Mouse (Mus musculus) T-helper 17 cell (primary cell): ENCODE data around the gene Pygb.

Experiments
- in situ Hi-C, 2 experiments: fragments of 300-600 bp; cut with MboI, MseI; formaldehyde crosslinking; loops; 1 replicate in 1 of 2; 2 replicates in 1 of 2; pipeline ENCODE4 v1.15.1; 2025; ENCODE audit warnings: high pct_unique_total_duplicates in 2 of 2

Pygb gene

GRCm38 (mm10) chr2:150788768-150789550, 2.4 kb downstream of the Pygb start:
- in situ Hi-C loops, result loop anchor here in 1 of 2 experiments (5.0 to 10.0 kb wide), 2 partner anchors 37 to 654 kb away; partner anchors contain the start of gene Zfp120

- in situ Hi-C loops, result no loop called here
Observed at GRCm38 (mm10) chr2:150793320-150793719, 6.8 kb downstream of the Pygb start.

GRCm38 (mm10) chr2:150798084-150798483, 11.5 kb downstream of the Pygb start:
- in situ Hi-C loops, result no loop called here

GRCm38 (mm10) chr2:150800616-150801015, 14.1 kb downstream of the Pygb start:
- in situ Hi-C loops, result no loop called here

- in situ Hi-C loops, result no loop called here
Observed at GRCm38 (mm10) chr2:150803035-150803434, 16.5 kb downstream of the Pygb start.

- in situ Hi-C loops, result no loop called here
Observed at GRCm38 (mm10) chr2:150808381-150808780, 21.8 kb downstream of the Pygb start.

GRCm38 (mm10) chr2:150808812-150809211, 22.3 kb downstream of the Pygb start:
- in situ Hi-C loops, result no loop called here

- in situ Hi-C loops, result no loop called here
Observed at GRCm38 (mm10) chr2:150810603-150811002, 24.1 kb downstream of the Pygb start.

GRCm38 (mm10) chr2:150812816-150813215, 26.3 kb downstream of the Pygb start:
- in situ Hi-C loops, result no loop called here

- in situ Hi-C loops, result no loop called here
Observed at GRCm38 (mm10) chr2:150816676-150817402, 30.3 kb downstream of the Pygb start.

- in situ Hi-C loops, result no loop called here
Observed at GRCm38 (mm10) chr2:150818742-150819141, 32.2 kb downstream of the Pygb start.

GRCm38 (mm10) chr2:150820720-150821119, 34.2 kb downstream of the Pygb start:
- in situ Hi-C loops, result loop anchor here in 1 of 2 experiments (5.0 kb wide), 1 partner anchor 1182 kb away; no protein-coding TSS in a partner anchor

GRCm38 (mm10) chr2:150822987-150823386, 36.5 kb downstream of the Pygb start:
- in situ Hi-C loops, result loop anchor here in 1 of 2 experiments (5.0 kb wide), 1 partner anchor 1179 kb away; no protein-coding TSS in a partner anchor

GRCm38 (mm10) chr2:150826426-150826825, 39.9 kb downstream of the Pygb start:
- in situ Hi-C loops, result no loop called here

- in situ Hi-C loops, result no loop called here
Observed at GRCm38 (mm10) chr2:150828164-150828563, 41.6 kb downstream of the Pygb start.

GRCm38 (mm10) chr2:150828654-150829053, 42.1 kb downstream of the Pygb start:
- in situ Hi-C loops, result no loop called here

- in situ Hi-C loops, result no loop called here
Observed at GRCm38 (mm10) chr2:150830011-150830410, 43.5 kb downstream of the Pygb start.

GRCm38 (mm10) chr2:150830911-150831441, 44.4 kb downstream of the Pygb start:
- in situ Hi-C loops, result no loop called here

- in situ Hi-C loops, result no loop called here
Observed at GRCm38 (mm10) chr2:150832029-150832428, 45.5 kb downstream of the Pygb start.

- in situ Hi-C loops, result no loop called here
Observed at GRCm38 (mm10) chr2:150834616-150835015, 48.1 kb downstream of the Pygb start.

- in situ Hi-C loops, result no loop called here
Observed at GRCm38 (mm10) chr2:150835975-150836374, 49.4 kb downstream of the Pygb start.

GRCm38 (mm10) chr2:150836906-150837305, 50.4 kb downstream of the Pygb start:
- in situ Hi-C loops, result no loop called here
